Mouse (Mus musculus) heart, postnatal 36 days (tissue): ENCODE results near the gene Gm13697. TPM values are rescaled to one million over a fixed set of nuclear protein-coding genes. Genes with fewer than 3 reads are reported as not detected.
A peak's percentile ranks its signal among the peaks of the same experiment; 100 is the strongest.

Experiments
- DNase-seq, 2 experiments: peaks; one replicate each; pipeline ENCODE4 v3.0.0; 2021 to 2022
- intact Hi-C: fragments of 180-260 bp; cut with DNase I; formaldehyde crosslinking; loops from one replicate; pipeline ENCODE4 v1.15.1; 2025
- total RNA-seq, 2 experiments: library from RNA; stranded (reverse); gene quantifications; 2 replicates each; pipeline ENCODE4 v1.2.3; 2021

Gene Gm13697
- total RNA-seq, 2 experiments from 2014 or later, result 0.76 to 1.1 TPM

DNA sequence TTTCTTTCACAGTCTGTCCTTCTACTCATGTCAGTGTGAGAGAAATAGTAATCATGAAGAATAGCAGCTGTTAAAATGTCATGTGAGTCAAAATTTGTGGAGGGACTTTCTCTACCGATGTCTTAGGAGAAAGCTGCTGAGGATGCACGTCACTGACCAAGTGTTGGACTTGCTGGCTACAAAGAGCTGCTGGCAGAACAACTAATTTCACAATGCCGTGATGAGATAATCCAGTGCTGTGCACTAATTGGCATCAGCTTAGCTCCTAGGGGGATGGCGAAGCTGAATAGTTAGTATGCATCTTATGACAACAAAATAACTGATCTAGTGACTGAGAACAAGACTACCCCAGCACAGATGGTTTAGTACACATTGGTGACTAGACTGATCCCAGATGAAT lies 40.7 kb downstream of the Gm13697 start:
- DNase-seq, result peak; percentile 45 to 52
- intact Hi-C loops, result no loop called here

DNA sequence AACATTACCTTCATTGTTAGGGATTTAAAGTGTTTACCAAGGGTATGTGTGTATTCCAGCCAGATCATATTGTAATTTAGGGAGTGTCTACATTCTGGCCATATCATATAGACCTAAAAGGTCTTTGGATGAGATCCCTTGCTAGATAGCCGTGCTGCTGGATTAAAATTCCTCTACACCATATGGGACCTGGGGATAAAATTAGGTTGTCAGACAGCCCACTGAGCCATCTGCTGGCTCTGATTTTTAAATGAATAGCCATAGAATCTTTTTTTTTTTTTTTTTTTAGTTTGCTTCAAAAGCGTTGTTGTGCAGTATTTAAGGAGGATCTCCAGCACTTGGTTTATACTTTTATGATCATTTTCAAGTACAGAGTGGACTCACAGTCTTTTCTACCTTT lies 48.0 kb downstream of the Gm13697 start:
- intact Hi-C loops, result no loop called here
- DNase-seq, result no peak

DNA sequence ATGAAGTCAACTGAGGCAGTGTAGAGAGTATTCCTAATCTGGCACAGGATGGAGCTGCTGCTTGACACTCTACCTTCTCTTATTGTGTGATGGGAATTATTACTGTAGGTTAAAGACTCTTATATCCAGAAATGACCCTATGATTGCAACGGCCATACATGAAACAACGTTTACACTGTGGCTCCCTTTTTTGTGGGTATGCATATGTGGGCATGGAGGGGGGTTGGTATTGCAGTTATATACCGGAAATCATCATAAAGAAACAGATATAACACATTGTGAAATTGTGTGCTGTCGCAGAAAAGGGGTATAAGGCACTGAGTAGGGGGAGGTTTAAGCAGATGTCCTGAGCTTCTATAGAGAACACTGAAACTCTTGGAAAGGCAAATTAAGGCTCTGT lies 51.5 kb downstream of the Gm13697 start:
- DNase-seq, result no peak
- intact Hi-C loops, result no loop called here

Other genes with a start within 250 kb of the Gm13697 start
- gene Fam171b, start 172.1 kb upstream of the Gm13697 start, total RNA-seq, result under 1 TPM; 0.92 to 1.00 TPM
- not detected for gene Zswim2, start 43.5 kb upstream of the Gm13697 start, total RNA-seq
- gene Gm13698, start 29.1 kb upstream of the Gm13697 start, total RNA-seq, result 1 to 10 TPM in 1 of 2 experiments, under 1 TPM in 1; 0.76 to 1.1 TPM
- 1 to 10 TPM in 1 of 2 experiments, under 1 TPM in 1; 0.76 to 1.1 TPM for gene Gm13693, start 23.2 kb upstream of the Gm13697 start, total RNA-seq
- under 1 TPM in 1 of 2 experiments, not detected in 1; 0.76 TPM for gene Gm13695, start 17.4 kb upstream of the Gm13697 start, total RNA-seq
- gene Gm13696, start 11.6 kb upstream of the Gm13697 start, total RNA-seq, result 1 to 10 TPM in 1 of 2 experiments, under 1 TPM in 1; 0.76 to 1.1 TPM
- 1 to 10 TPM in 1 of 2 experiments, under 1 TPM in 1; 0.76 to 1.1 TPM for gene Gm13694, start 5.8 kb upstream of the Gm13697 start, total RNA-seq
- 1 to 10 TPM in 1 of 2 experiments, under 1 TPM in 1; 0.76 to 1.1 TPM for gene Gm13691, start 5.8 kb downstream of the Gm13697 start, total RNA-seq